Mouse (Mus musculus) G1E (cell line): ENCODE data around the gene Srr. TPM values are rescaled to one million over a fixed set of nuclear protein-coding genes. Genes with fewer than 3 reads are reported as not detected.
A peak's percentile ranks its signal among the peaks of the same experiment; 100 is the strongest.

ENCODE experiments used
- ATAC-seq: 2 replicates; pipeline ENCODE4 v1.8.0; 2016; ENCODE audit warnings: mild to moderate bottlenecking; ENCODE audit not compliant: insufficient number of reproducible peaks, poor library complexity, low FRiP score, severe bottlenecking; ENCODE audit errors: extremely low read depth
- DNase-seq: peaks from one replicate; pipeline ENCODE4 v3.0.0; 2012; ENCODE audit warnings: low spot score
- H3K27me3 ChIP-seq: 2 replicates; pipeline ENCODE4 v1.6.1; 2012; ENCODE audit warnings: mild to moderate bottlenecking, low read length, inconsistent platforms; ENCODE audit not compliant: insufficient read depth
- H3K36me3 ChIP-seq: replicated peaks from 2 replicates; pipeline ENCODE3; 2012; ENCODE audit warnings: mild to moderate bottlenecking, inconsistent platforms
- H3K4me1 ChIP-seq: 2 replicates; pipeline ENCODE4 v1.6.1; 2012; ENCODE audit warnings: low read depth, low read length, inconsistent platforms, mixed read lengths; ENCODE audit not compliant: insufficient read depth
- H3K4me3 ChIP-seq: 2 replicates; pipeline ENCODE4 v1.5.1; 2012; ENCODE audit warnings: low read depth, mild to moderate bottlenecking, inconsistent platforms, low read length, moderate library complexity, mixed read lengths
- H3K9me3 ChIP-seq: replicated peaks from 2 replicates; pipeline ENCODE4 v1.6.1; 2012; ENCODE audit warnings: inconsistent platforms
- CTCF ChIP-seq: IDR thresholded peaks from 2 replicates; pipeline ENCODE4 v1.5.1; 2012; ENCODE audit warnings: low read depth, low read length, inconsistent platforms, mixed read lengths
- GATA1 ChIP-seq: IDR thresholded peaks from 2 replicates; pipeline ENCODE4 v1.6.1; 2012; ENCODE audit warnings: borderline replicate concordance, low read length, inconsistent platforms, mixed read lengths
- GATA2 ChIP-seq: IDR thresholded peaks from 2 replicates; pipeline ENCODE4 v1.6.1; 2012; ENCODE audit warnings: low read depth, low read length, inconsistent platforms, borderline replicate concordance
- POLR2AphosphoS5 ChIP-seq: IDR thresholded peaks from 2 replicates; pipeline ENCODE4 v1.6.1; 2012; ENCODE audit warnings: low read depth, low read length, inconsistent platforms; ENCODE audit not compliant: insufficient replicate concordance
- TAL1 ChIP-seq: conservative IDR thresholded peaks from 2 replicates; pipeline ENCODE4 v1.6.1; 2012; ENCODE audit warnings: low read depth, low read length, inconsistent platforms, mixed read lengths
- polyA plus RNA-seq: library from polyadenylated mRNA; stranded (reverse); fragments of >175 nt; gene quantifications from 2 replicates; pipeline ENCODE4 v1.2.3, GENCODE M21; 2012
- total RNA-seq, 2 experiments: library from RNA; stranded (forward) in 1 of 2; stranded (reverse) in 1 of 2; fragments of 200-1000 nt in 1 of 2; fragments of >200 nt in 1 of 2; fragmentation: Nextera tagmentation in 1 of 2; gene quantifications; 2 replicates each; pipeline ENCODE4 v1.2.3; 2014 to 2017

The Srr gene
- total RNA-seq (2014; fragmentation: Nextera tagmentation) = 24.7 and 27.3 TPM in 2 replicates
- total RNA-seq (2017) = 4.4 and 6.0 TPM in 2 replicates
- 2.8 and 3.0 TPM in 2 replicates for polyA plus RNA-seq

DNA sequence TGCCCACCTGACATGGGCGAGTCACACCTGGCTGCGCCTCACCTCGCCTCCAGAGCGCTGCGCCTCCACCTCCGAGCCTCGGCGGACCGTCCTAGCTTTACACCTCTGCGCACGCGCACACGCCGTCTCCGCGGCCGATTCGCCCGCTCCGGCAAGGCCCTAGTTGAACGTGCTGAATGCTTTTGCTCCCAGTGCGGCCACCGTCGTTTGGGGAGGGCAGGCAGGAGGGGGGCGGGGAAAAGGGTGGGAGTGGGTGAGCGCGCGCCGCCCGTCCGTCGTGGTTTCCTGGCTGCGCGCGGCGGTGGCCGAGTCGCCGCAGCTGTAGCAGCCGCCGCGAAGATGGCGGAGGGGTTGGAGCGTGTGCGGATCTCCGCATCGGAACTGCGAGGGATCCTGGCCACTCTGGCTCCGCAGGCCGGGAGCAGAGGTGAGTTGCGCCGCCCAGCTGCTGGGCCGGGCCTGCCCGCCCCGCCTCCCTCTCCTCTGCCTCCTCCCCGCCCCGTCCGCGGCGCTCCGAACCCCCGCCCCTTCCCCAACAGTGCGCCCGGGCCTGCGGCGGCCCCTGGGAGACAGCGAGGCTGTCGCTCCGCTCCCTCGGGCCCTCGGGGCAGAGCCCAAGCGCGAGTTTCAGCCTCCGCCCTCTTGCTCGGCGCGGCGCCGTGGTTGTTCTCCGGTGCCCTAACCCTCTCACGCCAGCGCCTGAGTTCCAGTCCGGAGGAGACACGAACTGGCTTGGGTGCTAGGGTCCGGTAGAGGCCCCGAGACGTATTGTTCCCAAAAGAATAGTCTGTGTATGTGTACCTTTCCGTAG lies at the start of gene Srr, which contains the start of gene Smg6:
Srr (minus strand) TSS at position 372 of the 811 bp plus-strand sequence.
Smg6 (plus strand) TSS at position 247 of the 811 bp plus-strand sequence.
- Histone ChIP-seq H3K27me3 (no peaks in the 10 kb centered on the region), H3K4me3 (peak within 1 kb of the TSS; percentile 92), H3K4me1 (peaks cover 27% of the 10 kb centered on the region), H3K36me3 (peaks cover 29% of the 10 kb centered on the region), H3K9me3 (no peaks in the 10 kb centered on the region)
- TF ChIP-seq POLR2AphosphoS5 (no peak), CTCF (no peak), GATA2 (no peak), GATA1 (no peak), TAL1 (no peak)
- ATAC-seq (peak; percentile 71; the same call in 1 of the 2 replicates), DNase-seq (peak; percentile 82)

DNA sequence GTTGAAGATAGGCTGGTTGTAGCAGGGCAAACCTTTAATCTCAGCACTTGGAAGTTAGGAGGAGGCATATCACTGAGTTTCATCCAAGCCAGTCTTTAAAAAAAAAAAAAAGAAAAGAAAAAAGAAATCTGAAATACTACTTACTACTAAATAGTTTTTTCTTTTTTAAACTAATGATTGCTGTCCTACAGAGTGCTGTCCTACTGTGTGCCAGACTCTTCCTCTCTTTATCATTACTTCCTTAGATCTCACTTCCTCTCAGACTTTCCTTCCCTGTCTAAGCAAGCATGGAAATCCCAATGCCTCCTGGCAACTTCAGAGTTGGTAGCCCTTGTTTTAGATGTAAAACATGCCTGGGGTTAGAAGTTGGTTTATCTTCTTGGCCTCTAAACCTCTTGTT lies 48.9 kb upstream of the Srr start:
- no peaks in the 10 kb centered on the region for H3K9me3 ChIP-seq
- no peak for ATAC-seq
- H3K4me1 ChIP-seq = no peaks in the 10 kb centered on the region
- no peak for DNase-seq
- H3K4me3 ChIP-seq = no peak overlapping the region
- TF ChIP-seq GATA2 (no peak), POLR2AphosphoS5 (no peak), CTCF (no peak), TAL1 (no peak), GATA1 (no peak)
- H3K36me3 ChIP-seq = peaks cover 37% of the 10 kb centered on the region
- no peaks in the 10 kb centered on the region for H3K27me3 ChIP-seq

DNA sequence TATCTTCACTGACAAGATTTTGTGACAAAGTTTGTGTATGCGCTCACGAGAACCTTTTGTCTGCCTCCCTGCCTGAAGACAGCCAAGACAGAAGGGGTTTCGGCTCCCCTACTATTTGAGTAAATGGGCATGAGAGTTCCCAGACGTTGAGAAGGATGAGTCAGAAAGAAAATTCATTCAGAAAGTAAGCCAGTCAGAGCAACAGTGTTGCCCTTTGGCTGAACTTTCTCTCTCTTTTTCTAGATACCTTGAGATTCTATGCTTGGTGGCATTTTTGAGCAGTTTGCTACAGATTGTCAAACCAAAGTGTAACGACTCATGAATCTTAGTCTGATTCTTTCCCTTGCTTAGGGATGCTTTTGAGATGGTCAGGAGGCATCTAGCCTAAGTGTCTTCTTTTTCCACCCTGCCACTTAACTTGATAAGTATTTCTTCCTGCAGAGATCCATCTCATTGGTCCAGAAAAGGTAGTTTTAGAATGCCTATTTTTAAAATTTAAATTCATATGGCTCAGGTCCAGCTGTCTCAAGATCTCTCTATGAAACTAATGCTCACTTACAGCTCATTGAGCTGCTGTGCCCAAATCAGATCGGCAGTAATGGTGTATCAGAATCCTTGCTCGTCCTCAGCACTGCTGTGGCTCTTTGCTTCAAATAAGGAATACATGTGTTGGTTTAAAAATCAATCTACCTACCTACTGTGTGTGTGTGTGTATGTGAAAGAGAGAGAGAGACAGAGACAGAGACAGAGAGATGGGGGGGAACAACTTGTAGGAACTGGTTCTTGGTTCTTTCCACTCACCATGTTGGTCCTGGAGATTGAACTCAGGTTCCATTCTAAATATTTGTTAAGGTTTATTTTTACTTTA lies 47.8 kb upstream of the Srr start:
- TF ChIP-seq TAL1 (no peak), GATA2 (no peak), GATA1 (no peak), POLR2AphosphoS5 (no peak), CTCF (no peak)
- Histone ChIP-seq H3K4me1 (no peaks in the 10 kb centered on the region), H3K27me3 (no peaks in the 10 kb centered on the region), H3K9me3 (no peaks in the 10 kb centered on the region), H3K4me3 (no peak overlapping the region), H3K36me3 (peaks cover 45% of the 10 kb centered on the region)
- no peak for DNase-seq
- no peak for ATAC-seq

DNA sequence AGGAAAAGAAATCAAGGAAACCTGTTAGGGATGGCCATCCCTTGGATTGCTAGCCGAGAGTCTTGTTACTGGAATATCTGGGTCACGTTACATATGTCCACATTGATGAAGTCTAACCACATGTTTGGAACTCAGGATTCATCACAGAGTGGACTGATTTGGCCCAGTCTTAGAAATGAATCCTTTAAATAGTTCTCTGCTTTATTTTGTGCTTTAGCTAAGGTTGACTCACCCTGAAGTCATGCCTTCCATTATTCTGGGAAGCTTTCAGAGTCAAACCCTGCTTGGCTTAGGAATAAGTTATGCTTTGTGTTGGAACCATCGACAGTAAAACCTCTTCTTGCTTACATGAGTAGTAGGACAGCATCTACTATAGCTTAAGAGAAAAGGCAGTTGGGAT lies 39.8 kb upstream of the Srr start:
- peaks cover 30% of the 10 kb centered on the region for H3K36me3 ChIP-seq
- no peak overlapping the region for H3K4me3 ChIP-seq
- TF ChIP-seq POLR2AphosphoS5 = no peak
- TF ChIP-seq GATA2 = no peak
- no peak for TF ChIP-seq GATA1
- H3K9me3 ChIP-seq = no peaks in the 10 kb centered on the region
- no peaks in the 10 kb centered on the region for H3K4me1 ChIP-seq
- ATAC-seq = no peak
- no peaks in the 10 kb centered on the region for H3K27me3 ChIP-seq
- DNase-seq = no peak

DNA sequence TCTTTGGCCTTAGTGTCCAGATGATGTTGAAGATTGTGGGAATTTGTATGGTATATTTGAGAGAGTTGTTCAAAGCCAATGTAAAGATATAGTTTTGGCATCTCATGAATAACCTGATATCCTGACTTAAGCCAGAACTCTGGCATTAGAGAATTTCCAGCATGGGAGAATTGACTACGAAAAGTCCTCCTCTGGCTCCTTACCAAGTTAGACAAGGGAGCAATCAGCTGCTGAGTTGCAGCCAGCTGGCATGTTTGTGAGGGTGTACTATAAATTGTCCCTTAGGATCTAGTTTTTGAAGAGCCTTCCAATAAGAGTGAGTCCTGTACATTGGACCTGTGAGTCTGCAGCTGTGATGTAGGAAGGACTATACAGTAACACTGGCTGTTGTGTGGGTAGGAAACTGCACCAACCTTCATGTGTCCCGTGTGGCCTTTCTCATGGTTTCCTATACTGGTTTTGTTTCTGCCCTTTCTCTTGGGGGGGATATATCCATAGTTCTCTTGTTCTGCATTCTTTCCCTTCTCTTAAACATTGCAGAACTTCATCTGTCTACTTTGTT lies 37.2 kb upstream of the Srr start:
- ATAC-seq (no peak), DNase-seq (no peak)
- no peaks in the 10 kb centered on the region for H3K9me3 ChIP-seq
- H3K4me1 ChIP-seq = peaks cover 3% of the 10 kb centered on the region; the same call in 1 of the 2 replicates
- H3K4me3 ChIP-seq = no peak overlapping the region
- TF ChIP-seq TAL1 = no peak
- no peak for TF ChIP-seq GATA2
- no peak for TF ChIP-seq GATA1
- H3K36me3 ChIP-seq = peaks cover 32% of the 10 kb centered on the region
- H3K27me3 ChIP-seq = no peaks in the 10 kb centered on the region

DNA sequence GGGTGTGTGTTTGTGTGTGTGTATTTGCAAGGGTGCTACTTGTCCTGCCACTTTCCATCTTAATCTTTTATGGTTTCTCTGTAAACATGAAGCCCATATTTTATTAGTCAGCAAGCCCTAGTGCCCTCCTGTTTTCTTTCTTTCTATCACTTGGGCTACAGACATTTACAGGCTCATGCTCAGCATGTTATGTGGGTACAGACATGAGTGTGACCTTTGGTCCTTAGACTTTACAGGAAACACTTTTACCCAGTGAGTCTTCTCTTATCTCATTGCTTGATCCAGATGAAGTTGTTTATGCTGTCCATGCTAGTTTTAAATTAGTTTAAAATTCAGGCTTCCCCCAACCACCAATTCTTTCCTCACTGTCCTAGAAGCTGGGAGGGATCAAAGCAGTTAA lies 36.2 kb upstream of the Srr start:
- ATAC-seq (no peak), DNase-seq (no peak)
- Histone ChIP-seq H3K27me3 (no peaks in the 10 kb centered on the region), H3K4me1 (peaks cover 3% of the 10 kb centered on the region; the same call in 1 of the 2 replicates), H3K9me3 (no peaks in the 10 kb centered on the region), H3K36me3 (peaks cover 39% of the 10 kb centered on the region), H3K4me3 (no peak overlapping the region)
- TF ChIP-seq POLR2AphosphoS5 (no peak), TAL1 (no peak), CTCF (no peak), GATA1 (no peak), GATA2 (no peak)
